Mouse (Mus musculus): Measurements from ENCODE around the gene 1110032F04Rik. TPM values are rescaled to one million over a fixed set of nuclear protein-coding genes. Genes with fewer than 3 reads are reported as not detected.

1110032F04Rik gene
- total RNA-seq, 2 experiments from 2014 or later, result 0.21 to 0.79 TPM

GRCm38 (mm10) chr3:68907509-68907908 is 38.1 kb downstream of the 1110032F04Rik start:
- DNase-seq, result no peak

Other genes with a start within 250 kb of the 1110032F04Rik start
- under 1 TPM; 0.70 to 0.90 TPM for gene Il12a, start 178.9 kb upstream of the 1110032F04Rik start, total RNA-seq (2021)
- gene Ift80, start 135.0 kb downstream of the 1110032F04Rik start, total RNA-seq (2021), result 10 to 100 TPM; 15.5 to 15.9 TPM
- gene Smc4, start 135.2 kb downstream of the 1110032F04Rik start, total RNA-seq (2021), result 10 to 100 TPM; 42.0 to 56.6 TPM
- gene Trim59, start 175.2 kb downstream of the 1110032F04Rik start, total RNA-seq (2021), result 10 to 100 TPM; 16.7 to 19.6 TPM

Measured in adrenal gland, postnatal 10 days (tissue).